Mouse (Mus musculus): ENCODE results near the gene 4930402H24Rik. TPM values are rescaled to one million over a fixed set of nuclear protein-coding genes. Genes with fewer than 3 reads are reported as not detected.
"Not testable (repeated sequence)": the region's sequence is repeated elsewhere in the genome, so short reads cannot be mapped to it uniquely, and the experiment has no call there.

4930402H24Rik gene
- polyA plus RNA-seq, 1 experiment, result 70.1 TPM

DNA sequence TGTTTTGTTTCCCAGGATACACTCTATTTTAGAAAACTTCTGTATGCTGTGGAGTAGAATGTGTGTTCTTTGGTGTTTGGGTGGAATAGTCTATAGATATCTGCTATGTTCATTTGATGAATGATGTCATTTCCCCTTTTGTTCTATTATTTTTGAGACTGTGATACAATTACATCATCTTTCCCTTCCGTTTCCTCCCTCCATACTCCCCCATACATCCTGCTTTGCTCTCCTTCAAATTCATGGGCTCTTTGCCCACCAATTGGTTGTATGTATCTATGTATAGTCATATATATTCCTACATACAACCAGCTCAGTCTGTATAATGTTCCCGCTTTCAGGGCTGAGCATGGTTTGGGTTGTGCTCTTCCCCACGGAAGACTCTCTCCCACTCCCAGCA lies 44.1 kb downstream of the 4930402H24Rik start:
- no peak for DNase-seq (ENCODE audit: extremely low spot score in 1 of 2, low spot score in 1 of 2)

- DNase-seq (ENCODE audit: extremely low spot score in 1 of 2, low spot score in 1 of 2), result no peak
These were observed 53.2 kb downstream of the 4930402H24Rik start for GRCm38 (mm10) chr2:130852964-130853363.

- no peak for DNase-seq (ENCODE audit: extremely low spot score in 1 of 2, low spot score in 1 of 2)
These were observed 54.6 kb downstream of the 4930402H24Rik start for GRCm38 (mm10) chr2:130851363-130852246.

DNA sequence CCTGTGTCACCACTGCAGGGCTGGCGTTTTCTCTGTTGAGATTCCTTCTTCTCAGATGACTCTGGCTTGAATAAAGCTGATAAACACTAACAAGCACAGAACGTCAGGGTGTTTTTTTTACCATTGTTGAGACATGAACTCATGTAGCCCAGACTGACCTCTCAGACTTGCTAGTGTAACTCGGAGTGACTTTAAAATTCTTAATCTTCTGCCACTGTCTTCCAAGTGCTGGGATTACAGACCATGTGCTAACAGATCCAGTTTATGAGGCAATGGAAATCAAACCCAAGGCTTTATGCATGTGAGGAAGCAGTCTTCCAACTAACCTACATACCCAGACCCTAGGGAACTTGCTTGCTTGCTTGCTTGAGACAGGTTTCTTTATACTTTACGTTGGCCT lies 56.5 kb downstream of the 4930402H24Rik start:
- DNase-seq (ENCODE audit: extremely low spot score in 1 of 2, low spot score in 1 of 2), result no peak

- no peak for DNase-seq (ENCODE audit: extremely low spot score in 1 of 2, low spot score in 1 of 2)
These were observed 57.9 kb downstream of the 4930402H24Rik start for GRCm38 (mm10) chr2:130848313-130848712.

DNA sequence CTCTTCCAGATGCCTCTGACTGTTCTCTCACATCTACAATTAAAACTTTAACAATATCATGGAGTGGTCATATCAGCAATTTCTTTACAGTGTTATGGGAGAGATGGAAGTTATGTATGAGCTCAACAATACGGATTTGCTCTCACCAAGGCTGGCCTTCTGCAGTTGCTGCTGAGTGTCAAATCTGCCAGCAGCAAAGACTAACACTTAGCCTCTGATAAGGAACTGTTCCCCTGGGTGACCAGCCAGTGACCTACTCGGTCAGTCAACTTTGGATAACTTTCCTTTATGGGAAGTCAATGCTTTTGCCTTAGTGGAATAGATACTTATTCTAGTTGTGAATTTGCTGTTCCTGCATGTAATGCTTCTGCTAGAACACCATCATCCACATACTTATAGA lies 62.6 kb downstream of the 4930402H24Rik start:
- DNase-seq (ENCODE audit: extremely low spot score in 1 of 2, low spot score in 1 of 2), result no peak

DNA sequence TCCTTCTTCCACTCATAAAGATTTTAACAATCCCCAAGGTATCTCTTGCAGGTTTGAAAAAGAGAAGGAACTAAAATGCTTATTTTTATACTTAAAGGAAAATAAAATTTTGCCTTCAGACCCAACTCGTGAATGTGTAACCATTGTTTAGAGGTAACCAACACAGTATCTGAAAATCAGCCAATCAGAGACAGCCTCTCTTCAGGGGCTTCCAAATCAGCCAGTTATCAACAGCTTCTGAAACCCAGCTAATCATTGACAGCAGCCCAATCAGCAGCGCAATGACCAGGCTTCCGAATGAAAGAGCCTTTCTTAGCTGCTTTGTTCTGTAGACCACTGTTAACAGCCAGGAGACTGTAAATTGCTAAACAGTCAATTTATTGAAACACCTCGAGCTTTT lies 65.4 kb downstream of the 4930402H24Rik start:
- DNase-seq (ENCODE audit: extremely low spot score in 1 of 2, low spot score in 1 of 2), result peak; percentile 84 to 91

DNA sequence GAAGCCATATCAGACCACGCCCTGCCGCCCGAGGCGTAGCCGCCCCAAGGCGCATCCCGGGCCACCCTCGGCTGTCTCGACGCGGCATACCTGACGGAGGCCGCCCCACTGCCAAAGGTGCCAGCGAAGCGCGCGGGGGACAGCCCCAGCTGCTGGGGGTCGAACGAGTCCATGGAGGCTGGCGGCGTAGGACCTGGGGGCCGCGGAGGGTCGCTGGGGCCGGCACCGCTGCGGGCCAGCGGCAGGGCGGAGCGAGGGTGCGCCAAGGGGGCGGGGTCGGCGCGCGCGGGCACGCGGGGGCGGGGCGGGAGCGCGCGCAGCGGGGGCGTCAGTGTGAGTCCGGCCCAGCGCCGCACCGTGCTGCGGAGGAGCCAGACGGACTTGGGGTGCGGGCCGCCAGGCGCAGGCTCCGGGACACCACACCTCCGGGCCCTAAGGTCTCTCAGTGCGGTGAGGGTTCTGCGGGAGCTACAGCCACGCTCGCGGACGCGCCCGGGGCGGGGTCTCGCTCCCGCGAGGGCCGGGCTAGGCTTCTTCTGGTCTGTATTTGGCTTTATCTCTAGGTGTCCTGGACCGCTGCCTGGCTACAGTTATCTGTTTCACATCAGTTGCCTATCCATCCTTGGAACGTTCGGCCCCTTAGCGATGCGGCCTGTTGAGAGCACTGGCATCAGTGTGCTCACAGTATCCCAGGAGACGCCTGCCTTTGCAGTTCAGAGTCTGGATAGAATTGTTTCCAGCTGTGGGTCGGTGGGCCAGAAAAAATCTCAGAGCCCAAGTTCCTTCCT lies 66.1 kb downstream of the 4930402H24Rik start:
- DNase-seq (ENCODE audit: extremely low spot score in 1 of 2, low spot score in 1 of 2), result peak; percentile 54 to 71

DNA sequence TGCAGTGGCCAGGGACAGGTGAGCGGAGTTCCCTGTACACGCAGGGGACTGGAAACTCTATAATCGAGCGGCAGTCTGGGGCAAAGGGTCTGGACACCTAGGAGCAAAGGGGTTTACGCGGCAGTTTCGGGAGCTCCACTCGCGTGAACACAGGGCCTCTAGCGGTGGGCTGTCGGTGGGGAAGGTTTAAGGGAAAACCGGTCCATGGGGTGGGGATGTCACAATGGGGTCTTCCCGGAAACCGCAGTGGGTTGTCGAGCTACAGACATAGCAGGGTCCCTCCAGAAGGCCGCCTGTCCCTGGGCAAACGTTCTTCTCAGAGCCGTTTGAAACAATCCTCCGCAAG lies 66.7 kb downstream of the 4930402H24Rik start:
- DNase-seq (ENCODE audit: extremely low spot score in 1 of 2, low spot score in 1 of 2), result no peak

DNA sequence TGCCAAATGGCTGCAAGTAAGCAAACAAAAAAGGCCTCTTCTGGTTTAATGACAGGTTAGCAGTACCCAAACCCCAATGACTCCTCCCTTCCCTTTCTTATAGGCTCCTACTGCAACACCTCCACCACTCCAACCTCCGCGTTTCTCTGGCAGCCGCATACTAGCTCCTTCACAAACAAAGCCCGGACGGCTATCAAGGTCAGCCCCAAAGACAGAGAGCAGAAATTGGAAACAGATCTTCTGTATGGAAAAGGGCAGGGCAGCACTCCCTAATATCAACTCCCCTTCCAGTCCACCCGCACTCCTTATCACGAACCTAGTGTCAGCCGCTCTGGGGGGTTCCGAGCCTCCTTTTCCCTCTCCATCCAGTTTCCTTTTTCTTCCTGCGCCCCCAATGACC lies 67.1 kb downstream of the 4930402H24Rik start:
- peak in 1 of 2 experiments; percentile 55 for DNase-seq (ENCODE audit: extremely low spot score in 1 of 2, low spot score in 1 of 2)

DNA sequence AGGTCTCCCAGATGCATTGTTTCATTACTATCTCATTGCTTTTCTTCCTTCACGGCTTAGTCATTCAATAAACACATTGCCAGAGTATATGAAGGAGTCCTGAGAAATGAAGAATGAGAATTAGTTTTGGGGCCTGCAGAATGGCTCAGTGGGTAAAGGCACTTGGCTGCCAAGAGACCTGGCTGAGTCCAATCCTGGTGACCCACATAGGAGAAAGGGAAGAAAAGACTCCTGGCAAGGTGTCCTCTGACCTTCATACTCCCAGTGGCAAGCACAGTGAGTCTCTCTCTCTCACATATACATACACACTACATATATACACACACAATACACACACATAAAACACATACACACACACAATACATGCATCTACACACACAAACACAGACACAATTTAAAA lies 68.1 kb downstream of the 4930402H24Rik start:
- no peak for DNase-seq (ENCODE audit: extremely low spot score in 1 of 2, low spot score in 1 of 2)

DNA sequence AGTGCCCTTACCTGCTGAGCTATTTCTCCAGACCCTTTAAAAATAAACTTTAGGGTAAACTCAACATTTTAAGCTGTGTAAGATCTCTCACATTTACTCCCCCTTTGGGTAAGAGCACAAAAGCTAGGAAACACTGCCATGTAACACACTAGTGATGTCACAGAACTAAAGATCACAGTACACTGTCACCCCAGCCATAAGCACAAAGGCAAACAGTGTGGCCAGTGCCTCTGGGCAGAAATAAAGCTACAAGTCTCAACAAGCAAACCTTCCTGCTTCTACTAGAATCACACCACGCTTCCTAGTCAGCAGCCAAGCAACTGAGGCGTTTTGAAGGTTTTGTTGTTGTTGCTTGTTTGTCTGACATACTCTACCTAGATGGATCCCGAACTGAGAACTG lies 72.5 kb downstream of the 4930402H24Rik start:
- DNase-seq (ENCODE audit: extremely low spot score in 1 of 2, low spot score in 1 of 2), result no peak

DNA sequence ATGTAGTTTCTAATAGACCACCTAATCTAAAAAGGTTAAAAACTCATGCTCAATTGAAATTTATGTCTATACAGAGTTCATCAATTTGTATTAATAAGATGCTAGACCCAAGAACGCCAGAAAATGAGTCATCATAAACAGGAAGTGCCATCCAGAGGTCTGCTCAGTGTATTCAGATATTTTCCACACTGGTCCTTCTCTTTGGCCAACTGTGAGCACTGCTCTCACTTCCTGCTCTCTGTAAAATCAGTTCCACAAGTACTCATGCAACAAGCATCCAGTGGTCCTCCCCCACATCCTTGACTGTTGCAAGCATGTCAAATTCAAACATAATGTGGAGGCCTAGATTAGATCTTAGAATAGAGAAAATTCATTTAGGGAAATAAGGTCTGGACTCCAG lies 73.6 kb downstream of the 4930402H24Rik start:
- DNase-seq (ENCODE audit: extremely low spot score in 1 of 2, low spot score in 1 of 2), result no peak

DNA sequence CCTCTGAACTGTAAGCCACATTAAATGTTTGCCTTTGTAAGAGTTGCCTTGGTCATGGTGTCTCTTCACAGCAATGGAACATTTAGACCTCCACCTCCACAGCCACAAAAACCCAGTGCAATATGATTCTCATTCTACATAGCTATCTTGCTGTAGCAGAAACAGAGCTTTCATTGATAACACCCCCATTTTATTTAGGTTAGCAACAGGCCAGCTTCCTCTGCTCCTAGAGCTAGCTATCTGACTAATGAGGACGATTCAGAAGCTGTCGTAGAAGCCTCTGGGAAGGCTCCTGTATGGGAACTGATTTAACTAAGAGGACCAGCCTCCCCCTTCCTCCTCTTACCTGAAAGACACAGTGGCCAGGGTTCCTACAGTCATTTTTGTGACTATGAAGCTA lies 74.2 kb downstream of the 4930402H24Rik start:
- DNase-seq (ENCODE audit: extremely low spot score in 1 of 2, low spot score in 1 of 2), result no peak

DNA sequence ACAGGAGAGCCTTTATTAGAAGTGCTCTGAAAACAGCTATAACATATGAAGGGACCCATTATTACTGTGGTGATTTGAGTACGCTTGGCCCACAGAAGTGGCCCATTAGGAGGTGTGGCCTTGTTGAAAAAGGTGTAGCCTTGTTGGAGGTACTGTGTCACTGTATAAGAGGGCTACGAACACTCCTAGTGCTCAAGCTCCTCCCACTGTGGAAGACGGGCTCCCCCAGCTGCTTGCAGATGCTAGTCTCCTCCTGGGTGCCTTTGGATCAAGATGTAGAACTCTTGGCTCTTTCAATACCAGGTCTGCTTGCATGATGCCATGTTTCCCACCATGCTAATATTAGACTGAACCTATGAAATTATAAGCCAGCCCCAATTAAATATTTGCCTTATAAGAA lies 76.0 kb downstream of the 4930402H24Rik start:
- DNase-seq (ENCODE audit: extremely low spot score in 1 of 2, low spot score in 1 of 2), result no peak

- DNase-seq (ENCODE audit: extremely low spot score in 1 of 2, low spot score in 1 of 2), result no peak
These were observed 76.7 kb downstream of the 4930402H24Rik start for GRCm38 (mm10) chr2:130829496-130829895.

DNA sequence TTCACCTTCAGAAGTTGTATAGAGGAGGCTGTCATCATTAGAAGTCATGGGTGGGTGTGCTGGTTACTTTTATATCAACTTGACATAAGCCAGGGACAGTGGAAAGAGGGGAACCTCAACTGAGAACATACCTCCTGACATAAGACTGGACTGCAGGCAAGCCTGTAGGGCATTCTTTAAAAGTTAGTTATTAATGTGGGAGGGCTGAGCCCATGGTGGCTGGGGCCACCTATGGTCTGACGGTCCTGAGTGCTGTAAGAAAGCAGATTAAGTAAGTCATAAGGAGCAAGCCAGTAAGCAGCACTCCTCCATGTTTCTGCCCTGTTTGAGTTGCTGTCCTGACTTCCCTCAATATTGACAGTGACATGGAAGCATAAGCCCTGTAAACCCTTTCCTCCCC lies 77.5 kb downstream of the 4930402H24Rik start:
- no peak for DNase-seq (ENCODE audit: extremely low spot score in 1 of 2, low spot score in 1 of 2)

- not testable (repeated sequence) for DNase-seq (ENCODE audit: extremely low spot score in 1 of 2, low spot score in 1 of 2)
These were observed 78.1 kb downstream of the 4930402H24Rik start for GRCm38 (mm10) chr2:130828066-130828465.

- peak; percentile 62 to 67 for DNase-seq (ENCODE audit: extremely low spot score in 1 of 2, low spot score in 1 of 2)
These were observed 78.8 kb downstream of the 4930402H24Rik start for GRCm38 (mm10) chr2:130827410-130827809.

DNA sequence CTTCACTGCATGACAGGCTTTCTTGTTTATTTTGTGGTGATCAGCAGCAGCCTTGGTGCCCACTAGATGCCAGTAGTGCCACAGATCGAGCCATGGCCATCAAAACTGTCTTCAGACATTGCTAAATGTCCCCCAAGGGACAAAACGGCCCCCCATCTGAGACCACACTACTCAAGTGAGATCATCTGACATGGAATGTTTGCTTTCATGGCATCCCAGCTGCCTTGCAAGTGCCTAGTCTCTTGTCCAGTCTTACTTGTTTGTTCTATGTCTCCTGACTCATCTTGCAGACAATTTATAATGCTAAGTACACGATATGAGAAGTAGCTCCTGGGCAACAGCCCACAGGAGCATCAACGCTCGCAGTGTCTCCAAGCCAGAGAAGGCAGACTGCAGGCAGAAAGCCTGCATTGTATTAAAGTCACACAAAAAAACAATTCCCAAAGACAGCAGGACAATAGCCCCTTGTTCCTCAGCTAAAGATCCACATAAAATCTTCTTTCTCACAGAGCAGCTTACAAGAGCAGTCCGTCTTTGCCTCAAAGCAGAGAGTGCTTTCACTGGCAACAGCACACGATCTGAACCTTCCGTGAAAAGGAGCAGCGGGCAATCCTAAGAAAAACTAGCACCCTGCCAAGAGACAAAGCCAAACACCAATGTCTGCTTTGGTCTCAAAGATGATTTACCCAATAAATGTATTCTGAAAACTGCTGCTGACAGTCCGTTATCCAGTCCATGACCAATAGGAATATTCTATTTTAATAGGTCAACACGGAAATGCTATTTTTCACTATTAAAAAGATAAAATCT lies 87.2 kb downstream of the 4930402H24Rik start:
- peak; percentile 20 to 43 for DNase-seq (ENCODE audit: extremely low spot score in 1 of 2, low spot score in 1 of 2)

DNA sequence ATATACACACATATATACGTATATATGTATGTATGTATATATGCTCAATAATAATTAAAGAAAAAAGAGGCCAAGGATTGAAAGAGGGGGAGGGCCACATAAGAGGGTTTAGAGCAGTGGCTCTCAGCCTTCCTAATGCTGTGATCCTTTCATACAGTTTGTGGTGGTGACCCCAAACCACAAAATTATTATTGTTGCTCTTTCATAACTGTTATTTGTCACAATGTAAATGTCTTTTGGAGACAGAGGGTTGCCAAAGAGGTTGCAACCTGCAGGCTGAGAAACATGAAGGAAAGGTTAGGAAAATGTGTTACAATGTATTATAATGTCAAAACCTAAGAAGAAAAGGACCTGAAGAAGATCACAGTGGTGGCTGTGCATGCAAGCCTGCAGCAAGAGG lies 88.3 kb downstream of the 4930402H24Rik start:
- no peak for DNase-seq (ENCODE audit: extremely low spot score in 1 of 2, low spot score in 1 of 2)

Measured in frontal cortex, adult 2 months (tissue).